Mouse (Mus musculus) heart, postnatal 10 days (tissue): ENCODE measurements around the gene Hmga2. TPM values are rescaled to one million over a fixed set of nuclear protein-coding genes. Genes with fewer than 3 reads are reported as not detected.

Experiments
- DNase-seq, 2 experiments: peaks; one replicate each; pipeline ENCODE4 v3.0.0; 2021
- intact Hi-C: fragments of 180-260 bp; cut with DNase I; formaldehyde crosslinking; loops from one replicate; pipeline ENCODE4 v1.15.1; 2025
- total RNA-seq, 2 experiments: library from RNA; stranded (reverse); gene quantifications; 2 replicates each; pipeline ENCODE4 v1.2.3; 2021

The Hmga2 gene
- total RNA-seq, result under 1 TPM; 0.26 to 0.30 TPM

GRCm38 (mm10) chr10:120475601-120476515 lies at the start of gene Hmga2:
Gene Hmga2, minus strand, starts transcription at chr10:120476469.
- intact Hi-C loops, result loop anchor here (5.0 kb wide), 3 partner anchors 49 to 226 kb away; no protein-coding TSS in a partner anchor
- peak; percentile 35 to 41 for DNase-seq

GRCm38 (mm10) chr10:120522959-120523358 lies 46.7 kb upstream of the Hmga2 start:
- DNase-seq, result no peak
- intact Hi-C loops, result no loop called here

- intact Hi-C loops, result no loop called here
- no peak for DNase-seq
These were observed 45.8 kb upstream of the Hmga2 start for GRCm38 (mm10) chr10:120521912-120522575.

- no peak for DNase-seq
- intact Hi-C loops, result no loop called here
These were observed 40.0 kb upstream of the Hmga2 start for GRCm38 (mm10) chr10:120516311-120516710.

GRCm38 (mm10) chr10:120513721-120514120 lies 37.5 kb upstream of the Hmga2 start:
- DNase-seq, result no peak
- intact Hi-C loops, result no loop called here

- no peak for DNase-seq
- intact Hi-C loops, result no loop called here
These were observed 36.7 kb upstream of the Hmga2 start for GRCm38 (mm10) chr10:120512946-120513345.

- no peak for DNase-seq
- intact Hi-C loops, result no loop called here
These were observed 35.9 kb upstream of the Hmga2 start for GRCm38 (mm10) chr10:120512121-120512520.

GRCm38 (mm10) chr10:120503959-120504358 lies 27.7 kb upstream of the Hmga2 start:
- intact Hi-C loops, result no loop called here
- no peak for DNase-seq

GRCm38 (mm10) chr10:120500794-120501193 lies 24.5 kb upstream of the Hmga2 start:
- DNase-seq, result no peak
- intact Hi-C loops, result no loop called here

- no peak for DNase-seq
- intact Hi-C loops, result no loop called here
These were observed 21.8 kb upstream of the Hmga2 start for GRCm38 (mm10) chr10:120498086-120498485.

GRCm38 (mm10) chr10:120494653-120495052 lies 18.4 kb upstream of the Hmga2 start:
- intact Hi-C loops, result no loop called here
- DNase-seq, result no peak

GRCm38 (mm10) chr10:120491477-120491876 lies 15.2 kb upstream of the Hmga2 start:
- no peak for DNase-seq
- intact Hi-C loops, result no loop called here

- intact Hi-C loops, result no loop called here
These were observed 13.3 kb upstream of the Hmga2 start for GRCm38 (mm10) chr10:120489611-120490010.

GRCm38 (mm10) chr10:120488526-120488925 lies 12.3 kb upstream of the Hmga2 start:
- intact Hi-C loops, result no loop called here
- no peak for DNase-seq

More at GRCm38 (mm10) chr10:120489611-120490010, 13.3 kb upstream of the Hmga2 start:
- DNase-seq, result no peak

GRCm38 (mm10) chr10:120487881-120488280 lies 11.6 kb upstream of the Hmga2 start:
- no peak for DNase-seq
- intact Hi-C loops, result no loop called here

- intact Hi-C loops, result no loop called here
These were observed 9.2 kb upstream of the Hmga2 start for GRCm38 (mm10) chr10:120485461-120485860.

GRCm38 (mm10) chr10:120484144-120484543 lies 7.9 kb upstream of the Hmga2 start:
- no peak for DNase-seq
- intact Hi-C loops, result no loop called here

More at GRCm38 (mm10) chr10:120485461-120485860, 9.2 kb upstream of the Hmga2 start:
- no peak for DNase-seq

- intact Hi-C loops, result loop anchor here (5.0 kb wide), 3 partner anchors 51 to 224 kb away; no protein-coding TSS in a partner anchor
- DNase-seq, result peak; percentile 20 to 27
These were observed 1.9 kb upstream of the Hmga2 start for GRCm38 (mm10) chr10:120478164-120478563.

- intact Hi-C loops, result loop anchor here (5.0 kb wide), 3 partner anchors 50 to 225 kb away; no protein-coding TSS in a partner anchor
- peak; percentile 11 to 27 for DNase-seq
These were observed 1.2 kb upstream of the Hmga2 start for GRCm38 (mm10) chr10:120477501-120477900.

- peak; percentile 35 to 43 for DNase-seq
- intact Hi-C loops, result loop anchor here (5.0 kb wide), 3 partner anchors 49 to 226 kb away; no protein-coding TSS in a partner anchor
These were observed 457 bp upstream of the Hmga2 start for GRCm38 (mm10) chr10:120476516-120477336.
